Mouse (Mus musculus) bone marrow, adult 2 months (tissue): ENCODE data around the gene Insl3. TPM values are rescaled to one million over a fixed set of nuclear protein-coding genes. Genes with fewer than 3 reads are reported as not detected.

ENCODE experiments used
- H3K27ac ChIP-seq: fragments of 200-500 bp; 2 replicates; pipeline ENCODE4 v1.5.1; 2012; ENCODE audit warnings: low read depth, mild to moderate bottlenecking, control low read depth, inconsistent platforms, low read length; ENCODE audit not compliant: control insufficient read depth, poor library complexity, insufficient read depth
- H3K4me1 ChIP-seq: fragments of 200-500 bp; 2 replicates; pipeline ENCODE4 v1.6.1; 2011; ENCODE audit warnings: low read length; ENCODE audit not compliant: control insufficient read depth, insufficient read depth
- H3K4me3 ChIP-seq: fragments of 200-500 bp; replicated peaks from 2 replicates; pipeline ENCODE3; 2011; ENCODE audit warnings: mild to moderate bottlenecking, low read depth, low read length, control low read depth; ENCODE audit not compliant: control insufficient read depth
- CTCF ChIP-seq: fragments of 200-500 bp; IDR thresholded peaks from 2 replicates; pipeline ENCODE4 v1.5.1; 2011; ENCODE audit warnings: low read length, control low read depth; ENCODE audit not compliant: control insufficient read depth, insufficient read depth
- POLR2A ChIP-seq: fragments of 200-500 bp; IDR thresholded peaks from 2 replicates; pipeline ENCODE4 v1.6.1; 2011; ENCODE audit warnings: low read depth, mild to moderate bottlenecking, control low read depth, low read length, borderline replicate concordance; ENCODE audit not compliant: control insufficient read depth
- WGBS: fragments of 180-500 bp; shearing (Covaris S2); methylation state at CpG from one replicate; pipeline ENCODE4 v1.1.7; 2018; 5-methylcytosine and 5-hydroxymethylcytosine counted together
- polyA plus RNA-seq: library from polyadenylated mRNA; stranded (reverse); fragments of >200 nt; gene quantifications from 2 replicates; pipeline ENCODE4 v1.2.4, GENCODE M21; 2011; ENCODE audit warnings: low replicate concordance; ENCODE audit not compliant: missing spikeins, insufficient read depth, insufficient read length

Gene Insl3
- polyA plus RNA-seq, 1 experiment: 16.7 TPM

- H3K4me3 ChIP-seq: no peak overlapping the region
- H3K4me1 ChIP-seq: no peaks in the 10 kb centered on the region; the same call in 1 of the 2 replicates
- WGBS: 84% methylated on average over 18 of the region's 18 CpGs
- H3K27ac ChIP-seq: no peak overlapping the region
- TF ChIP-seq POLR2A: no peak
- no peak for TF ChIP-seq CTCF
Observed at GRCm38 (mm10) chr8:71681369-71681915, 7.6 kb upstream of the Insl3 start.

GRCm38 (mm10) chr8:71682832-71683231 lies 6.2 kb upstream of the Insl3 start:
- no peak overlapping the region for H3K27ac ChIP-seq
- no peak overlapping the region for H3K4me3 ChIP-seq
- no peaks in the 10 kb centered on the region for H3K4me1 ChIP-seq
- WGBS: 87% methylated on average over 12 of the region's 12 CpGs
- TF ChIP-seq POLR2A (no peak), CTCF (no peak)

- H3K27ac ChIP-seq: no peak overlapping the region
- 82% methylated on average over 10 of the region's 10 CpGs for WGBS
- TF ChIP-seq POLR2A (no peak), CTCF (no peak)
- H3K4me1 ChIP-seq: no peaks in the 10 kb centered on the region
- H3K4me3 ChIP-seq: no peak overlapping the region
Observed at GRCm38 (mm10) chr8:71684701-71685100, 4.3 kb upstream of the Insl3 start.

GRCm38 (mm10) chr8:71685573-71685972 lies 3.4 kb upstream of the Insl3 start:
- Histone ChIP-seq H3K4me1 (no peaks in the 10 kb centered on the region; the same call in 1 of the 2 replicates), H3K4me3 (no peak overlapping the region), H3K27ac (no peak overlapping the region)
- TF ChIP-seq CTCF (no peak), POLR2A (no peak)
- WGBS: 93% methylated on average over 29 of the region's 29 CpGs

- Histone ChIP-seq H3K4me3 (no peak overlapping the region), H3K27ac (no peak overlapping the region), H3K4me1 (no peaks in the 10 kb centered on the region; the same call in 1 of the 2 replicates)
- TF ChIP-seq POLR2A: no peak
- WGBS: 87% methylated on average over 23 of the region's 23 CpGs
Observed at GRCm38 (mm10) chr8:71686143-71686734, 2.8 kb upstream of the Insl3 start.

GRCm38 (mm10) chr8:71687616-71688015 lies 1.4 kb upstream of the Insl3 start:
- TF ChIP-seq CTCF: no peak
- TF ChIP-seq POLR2A: no peak
- Histone ChIP-seq H3K4me1 (no peaks in the 10 kb centered on the region; the same call in 1 of the 2 replicates), H3K27ac (no peak overlapping the region), H3K4me3 (no peak overlapping the region)
- WGBS: 84% methylated on average over 8 of the region's 8 CpGs

GRCm38 (mm10) chr8:71692509-71692908 lies 3.5 kb downstream of the Insl3 start:
- Histone ChIP-seq H3K4me1 (no peaks in the 10 kb centered on the region; the same call in 1 of the 2 replicates), H3K27ac (no peak overlapping the region), H3K4me3 (no peak overlapping the region)
- TF ChIP-seq POLR2A: no peak
- no peak for TF ChIP-seq CTCF
- WGBS: 2% methylated on average over 30 of the region's 30 CpGs

GRCm38 (mm10) chr8:71693166-71694041 lies 4.4 kb downstream of the Insl3 start:
- no peak for TF ChIP-seq POLR2A
- no peak for TF ChIP-seq CTCF
- Histone ChIP-seq H3K4me3 (no peak overlapping the region), H3K27ac (no peak overlapping the region; the same call in 1 of the 2 replicates), H3K4me1 (no peaks in the 10 kb centered on the region; the same call in 1 of the 2 replicates)
- 10% methylated on average over 68 of the region's 68 CpGs for WGBS
